Mouse (Mus musculus) megakaryocyte, embryonic 14.5 days (primary cell): ENCODE measurements around the gene Proser1.

Source experiments
- FLI1 ChIP-seq: IDR thresholded peaks from 2 replicates; pipeline ENCODE4 v1.6.1; 2012; ENCODE audit warnings: low read length, inconsistent platforms, mixed read lengths
- GATA1 ChIP-seq: IDR thresholded peaks from 3 replicates; pipeline ENCODE4 v1.6.1; 2012; ENCODE audit warnings: mixed read lengths, low read length, inconsistent platforms, borderline replicate concordance

DNA sequence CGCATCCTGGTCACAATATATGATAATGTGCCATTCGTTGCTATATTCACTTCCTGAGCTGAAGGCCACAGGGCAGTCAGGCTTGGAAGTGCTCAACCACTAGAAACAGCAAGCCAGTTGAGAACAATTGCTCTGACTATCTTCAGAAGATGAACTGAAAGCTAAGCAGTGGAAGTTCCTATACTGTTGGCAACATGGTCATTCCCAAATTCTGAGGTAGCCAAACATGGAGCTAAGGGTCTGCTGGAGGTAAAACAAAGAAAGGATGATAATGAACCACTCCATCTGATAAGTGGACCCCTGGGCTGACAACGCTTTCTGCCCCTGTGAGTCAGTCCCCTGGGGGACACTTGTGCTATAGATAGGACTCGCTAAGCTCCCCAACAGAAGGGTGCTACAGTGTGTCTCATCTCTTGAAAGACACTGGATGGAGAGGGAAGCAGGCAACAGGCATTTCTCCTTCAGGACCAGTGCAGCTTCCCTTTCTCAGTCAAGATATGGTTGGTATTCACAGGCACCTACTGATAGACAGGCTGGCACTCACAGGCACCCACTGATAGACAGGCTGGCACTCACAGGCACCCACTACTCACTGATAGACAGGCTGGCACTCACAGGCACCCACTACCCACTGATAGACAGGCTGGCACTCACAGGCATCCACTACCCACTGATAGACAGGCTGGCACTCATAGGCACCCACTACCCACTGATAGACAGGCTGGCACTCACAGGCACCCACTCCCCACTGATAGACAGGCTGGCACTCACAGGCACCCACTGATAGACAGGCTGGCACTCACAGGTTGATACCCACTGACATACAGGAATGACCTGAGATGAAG, 51.0 kb downstream of the Proser1 start:
- no peak for TF ChIP-seq GATA1
- no peak for TF ChIP-seq FLI1
